Mouse (Mus musculus) CH12.LX (cell line): ENCODE data around the gene Aff3.

Experiments
- CHD2 ChIP-seq: IDR thresholded peaks from 2 replicates; pipeline ENCODE4 v1.6.1; 2011; ENCODE audit warnings: low read length, improper control_type of control experiment
- ETS1 ChIP-seq: conservative IDR thresholded peaks from 2 replicates; pipeline ENCODE4 v1.6.1; 2012; ENCODE audit warnings: low read depth, mild to moderate bottlenecking, inconsistent platforms, low read length, improper control_type of control experiment, moderate library complexity
- JUND ChIP-seq: conservative IDR thresholded peaks from 2 replicates; pipeline ENCODE4 v1.6.1; 2011; ENCODE audit warnings: low read depth, low read length, improper control_type of control experiment
- MAFK ChIP-seq: IDR thresholded peaks from 2 replicates; pipeline ENCODE4 v1.6.1; 2011; ENCODE audit warnings: low read length, improper control_type of control experiment; ENCODE audit not compliant: insufficient replicate concordance
- MXI1 ChIP-seq: IDR thresholded peaks from 2 replicates; pipeline ENCODE4 v1.6.1; 2011; ENCODE audit warnings: mild to moderate bottlenecking, low read depth, low read length, improper control_type of control experiment
- POLR2A ChIP-seq: IDR thresholded peaks from 2 replicates; pipeline ENCODE4 v1.6.1; 2011; ENCODE audit warnings: low read depth, mild to moderate bottlenecking, improper control_type of control experiment, low read length
- SMC3 ChIP-seq: IDR thresholded peaks from 2 replicates; pipeline ENCODE4 v1.6.1; 2011; ENCODE audit warnings: low read depth, low read length, improper control_type of control experiment
- USF1 ChIP-seq: IDR thresholded peaks from 2 replicates; pipeline ENCODE4 v1.6.1; 2014; ENCODE audit warnings: low read depth, mild to moderate bottlenecking, inconsistent platforms, low read length, improper control_type of control experiment

GRCm38 (mm10) chr1:38320971-38321305, 343.8 kb downstream of the Aff3 start:
- TF ChIP-seq USF1 (no peak), JUND (no peak), ETS1 (no peak), MAFK (no peak), SMC3 (no peak), MXI1 (no peak), CHD2 (no peak), POLR2A (no peak)
